Mouse (Mus musculus): ENCODE results near the gene Gpc1. TPM values are rescaled to one million over a fixed set of nuclear protein-coding genes. Genes with fewer than 3 reads are reported as not detected.

The Gpc1 gene
- polyA plus RNA-seq, 1 experiment from 2014 or later = 70.4 TPM

DNA sequence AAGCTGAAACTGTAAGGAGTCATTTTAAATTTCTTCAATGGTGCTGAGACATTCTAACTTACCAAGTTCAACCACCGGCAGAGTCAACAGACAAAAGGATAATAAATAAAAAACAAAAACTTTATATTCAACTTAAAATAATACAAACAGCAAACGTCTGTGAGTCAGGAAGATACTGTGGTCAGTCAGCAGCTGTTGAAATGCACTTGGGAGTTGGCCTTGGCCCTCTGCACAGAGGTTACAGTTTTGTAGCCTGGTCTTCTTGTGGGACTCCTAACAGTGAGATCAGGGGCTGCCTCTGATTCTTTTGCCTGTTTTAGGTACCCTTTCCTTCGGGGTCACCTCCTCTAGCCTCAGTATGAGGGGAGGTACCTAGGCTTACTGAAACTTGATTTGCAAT is 62.5 kb downstream of the Gpc1 start:
- H3K27ac ChIP-seq (ENCODE audit: low read length) = no peak overlapping the region
- H3K27me3 ChIP-seq (replicated peaks; ENCODE audit: control insufficient read depth, insufficient read depth, low read length) = no peaks in the 10 kb centered on the region
- no peaks in the 10 kb centered on the region for H3K4me1 ChIP-seq (replicated peaks; ENCODE audit: control insufficient read depth, insufficient read depth, low read length)
- no peak for ATAC-seq
- WGBS = 70% methylated on average over 3 of the region's 3 CpGs
- no peaks in the 10 kb centered on the region for H3K9me3 ChIP-seq (ENCODE audit: control insufficient read depth, low read length)
- no peaks in the 10 kb centered on the region for H3K36me3 ChIP-seq (ENCODE audit: control insufficient read depth, insufficient read depth)
- no peak overlapping the region for H3K4me2 ChIP-seq (ENCODE audit: low read length)
- H3K9ac ChIP-seq (replicated peaks; ENCODE audit: low read depth, low read length) = no peak overlapping the region
- no peak overlapping the region for H3K4me3 ChIP-seq (replicated peaks; ENCODE audit: low read length)

DNA sequence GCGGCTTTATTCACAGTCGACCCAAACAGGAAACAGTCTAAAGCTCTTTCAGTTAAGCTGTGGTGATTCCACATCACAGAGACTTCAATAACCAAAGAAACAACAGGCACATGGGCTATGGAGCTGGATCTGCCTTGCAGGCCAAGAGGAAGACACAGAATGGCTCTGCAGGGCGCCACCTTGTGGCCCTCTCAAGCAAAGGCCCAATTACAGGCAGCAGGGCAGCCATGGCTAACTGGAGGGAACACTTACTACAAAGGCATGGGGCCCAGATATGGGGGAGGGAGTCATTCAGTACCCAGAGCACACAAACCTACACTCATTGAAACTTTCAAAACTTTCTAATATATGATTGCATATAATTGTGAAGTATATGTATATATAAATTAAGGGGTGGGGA is 63.6 kb downstream of the Gpc1 start:
- Histone ChIP-seq H3K4me3 (replicated peaks; ENCODE audit: low read length) (no peak overlapping the region), H3K4me1 (replicated peaks; ENCODE audit: control insufficient read depth, insufficient read depth, low read length) (no peaks in the 10 kb centered on the region), H3K36me3 (ENCODE audit: control insufficient read depth, insufficient read depth) (no peaks in the 10 kb centered on the region), H3K9ac (replicated peaks; ENCODE audit: low read depth, low read length) (no peak overlapping the region), H3K4me2 (ENCODE audit: low read length) (no peak overlapping the region), H3K9me3 (ENCODE audit: control insufficient read depth, low read length) (no peaks in the 10 kb centered on the region), H3K27me3 (replicated peaks; ENCODE audit: control insufficient read depth, insufficient read depth, low read length) (no peaks in the 10 kb centered on the region), H3K27ac (ENCODE audit: low read length) (no peak overlapping the region)
- ATAC-seq = peak; percentile 88
- 13% methylated on average over 3 of the region's 3 CpGs for WGBS

DNA sequence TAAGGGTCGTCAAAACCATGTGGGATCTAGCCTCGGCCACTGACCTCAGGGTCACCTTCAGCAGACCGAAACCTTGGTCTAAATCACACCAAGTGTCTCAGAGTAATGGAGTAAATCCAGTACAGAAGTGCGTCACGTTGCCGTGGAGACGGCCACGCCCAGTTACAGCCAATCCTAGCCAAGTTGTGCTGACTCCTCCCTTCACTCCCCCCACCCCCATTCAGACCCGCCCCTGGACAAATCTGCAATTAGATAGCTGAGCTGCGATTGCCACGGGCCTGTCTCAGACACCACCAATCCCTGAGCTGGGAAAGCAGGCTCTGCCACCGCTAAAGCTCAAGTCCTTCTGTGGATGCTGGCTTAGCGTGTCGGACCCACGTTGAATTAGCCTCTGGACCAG is 71.3 kb downstream of the Gpc1 start, which contains the start of gene Ankmy1:
Ankmy1 (minus strand) TSS at position 121 of the 400 bp plus-strand sequence.
- ATAC-seq = 0 out of 2 replicates have a peak, but pooled peaks have one; percentile 14
- no peaks in the 10 kb centered on the region for H3K27me3 ChIP-seq (replicated peaks; ENCODE audit: control insufficient read depth, insufficient read depth, low read length)
- H3K9ac ChIP-seq (replicated peaks; ENCODE audit: low read depth, low read length) = 0 out of 2 replicates have a peak within 1 kb of the TSS, but pooled peaks have one; percentile 12
- peak within 1 kb of the TSS; percentile 29 for H3K27ac ChIP-seq (ENCODE audit: low read length)
- H3K4me3 ChIP-seq (replicated peaks; ENCODE audit: low read length) = peak within 1 kb of the TSS; percentile 14
- H3K36me3 ChIP-seq (ENCODE audit: control insufficient read depth, insufficient read depth) = no peaks in the 10 kb centered on the region
- no peaks in the 10 kb centered on the region for H3K9me3 ChIP-seq (ENCODE audit: control insufficient read depth, low read length)
- 1% methylated on average over 15 of the region's 15 CpGs for WGBS
- H3K4me2 ChIP-seq (ENCODE audit: low read length) = peak within 1 kb of the TSS; percentile 37
- H3K4me1 ChIP-seq (replicated peaks; ENCODE audit: control insufficient read depth, insufficient read depth, low read length) = peaks cover 16% of the 10 kb centered on the region

- Histone ChIP-seq H3K4me3 (replicated peaks; ENCODE audit: low read length) (no peak overlapping the region), H3K9ac (replicated peaks; ENCODE audit: low read depth, low read length) (no peak overlapping the region), H3K36me3 (ENCODE audit: control insufficient read depth, insufficient read depth) (no peaks in the 10 kb centered on the region), H3K4me1 (replicated peaks; ENCODE audit: control insufficient read depth, insufficient read depth, low read length) (peaks cover 20% of the 10 kb centered on the region), H3K27ac (ENCODE audit: low read length) (peak overlapping the region; percentile 29; the same call in 1 of the 2 replicates), H3K27me3 (replicated peaks; ENCODE audit: control insufficient read depth, insufficient read depth, low read length) (no peaks in the 10 kb centered on the region), H3K9me3 (ENCODE audit: control insufficient read depth, low read length) (no peaks in the 10 kb centered on the region), H3K4me2 (ENCODE audit: low read length) (no peak overlapping the region)
- no peak for ATAC-seq
- 59% methylated on average over 4 of the region's 4 CpGs for WGBS
Observed at GRCm38 (mm10) chr1:92903627-92904026, 72.2 kb downstream of the Gpc1 start.

DNA sequence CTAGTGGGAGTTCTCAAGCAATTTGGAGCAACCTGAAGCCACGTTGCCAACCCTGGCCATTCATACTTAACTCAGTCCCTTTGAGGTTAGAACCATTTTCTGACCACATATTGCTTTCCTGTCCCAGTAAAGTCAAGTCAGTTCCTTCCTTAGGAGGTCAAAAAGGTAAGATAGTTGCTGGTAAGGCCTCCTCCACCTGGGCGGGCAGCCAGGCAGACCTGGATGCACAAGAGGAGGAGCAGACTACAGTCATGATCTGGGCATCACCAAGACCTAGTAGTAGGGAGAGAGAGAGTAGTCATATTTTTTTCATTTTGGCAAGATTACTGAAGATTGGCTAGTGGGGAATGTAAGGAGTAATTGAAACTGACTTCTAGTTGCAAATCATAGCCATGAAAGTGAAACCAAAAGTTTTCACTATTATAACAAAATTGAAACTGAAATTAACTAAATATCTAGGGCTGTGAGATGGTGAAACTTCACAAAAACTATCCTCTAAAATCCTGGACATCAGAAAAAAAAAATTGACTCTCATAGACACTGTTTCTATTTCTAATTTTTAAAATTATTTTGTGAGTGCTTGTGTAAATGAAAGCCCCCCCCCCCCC is 74.4 kb downstream of the Gpc1 start:
- Histone ChIP-seq H3K9ac (replicated peaks; ENCODE audit: low read depth, low read length) (no peak overlapping the region), H3K4me2 (ENCODE audit: low read length) (no peak overlapping the region), H3K36me3 (ENCODE audit: control insufficient read depth, insufficient read depth) (no peaks in the 10 kb centered on the region), H3K27me3 (replicated peaks; ENCODE audit: control insufficient read depth, insufficient read depth, low read length) (no peaks in the 10 kb centered on the region), H3K4me1 (replicated peaks; ENCODE audit: control insufficient read depth, insufficient read depth, low read length) (peaks cover 27% of the 10 kb centered on the region), H3K9me3 (ENCODE audit: control insufficient read depth, low read length) (no peaks in the 10 kb centered on the region), H3K27ac (ENCODE audit: low read length) (no peak overlapping the region), H3K4me3 (replicated peaks; ENCODE audit: low read length) (no peak overlapping the region)
- WGBS = 92% methylated on average over 2 of the region's 2 CpGs
- ATAC-seq = no peak

DNA sequence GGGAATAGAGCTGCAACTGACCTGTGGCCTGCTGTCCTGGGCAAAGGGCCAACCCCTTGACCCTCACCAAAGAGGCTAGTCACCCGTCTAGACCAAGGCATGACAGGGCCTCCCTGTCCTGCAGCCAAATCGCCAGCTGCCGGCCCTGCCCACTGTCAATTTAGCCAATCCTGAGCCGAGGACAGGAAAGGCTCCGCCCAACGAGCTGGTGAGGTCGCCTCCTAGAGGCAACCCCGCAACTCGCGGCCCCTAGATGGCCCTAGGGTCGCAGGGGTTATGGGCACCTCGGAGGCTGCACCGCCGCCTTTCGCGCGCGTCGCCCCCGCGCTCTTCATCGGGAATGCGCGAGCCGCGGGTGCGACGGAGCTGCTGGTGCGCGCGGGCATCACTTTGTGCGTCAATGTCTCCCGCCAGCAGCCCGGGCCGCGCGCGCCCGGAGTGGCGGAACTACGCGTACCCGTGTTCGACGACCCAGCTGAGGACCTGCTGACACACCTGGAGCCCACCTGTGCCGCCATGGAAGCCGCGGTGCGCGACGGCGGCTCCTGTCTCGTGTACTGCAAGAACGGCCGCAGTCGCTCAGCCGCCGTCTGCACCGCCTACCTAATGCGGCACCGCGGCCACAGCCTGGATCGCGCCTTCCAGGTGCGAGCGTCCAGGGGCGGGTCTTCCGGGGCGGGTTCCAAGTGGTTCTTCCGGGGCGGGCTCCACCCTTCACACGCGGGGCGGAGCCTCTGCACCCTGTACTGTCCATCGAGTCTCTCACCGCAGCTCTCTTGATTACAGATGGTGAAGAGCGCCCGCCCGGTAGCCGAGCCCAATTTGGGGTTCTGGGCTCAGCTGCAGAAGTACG is 75.6 kb downstream of the Gpc1 start, which contains the start of gene Dusp28:
Dusp28 (plus strand) TSS at position 203 of the 853 bp plus-strand sequence.
- under 1% methylated on average over 81 of the region's 81 CpGs for WGBS
- peak; percentile 84 for ATAC-seq

DNA sequence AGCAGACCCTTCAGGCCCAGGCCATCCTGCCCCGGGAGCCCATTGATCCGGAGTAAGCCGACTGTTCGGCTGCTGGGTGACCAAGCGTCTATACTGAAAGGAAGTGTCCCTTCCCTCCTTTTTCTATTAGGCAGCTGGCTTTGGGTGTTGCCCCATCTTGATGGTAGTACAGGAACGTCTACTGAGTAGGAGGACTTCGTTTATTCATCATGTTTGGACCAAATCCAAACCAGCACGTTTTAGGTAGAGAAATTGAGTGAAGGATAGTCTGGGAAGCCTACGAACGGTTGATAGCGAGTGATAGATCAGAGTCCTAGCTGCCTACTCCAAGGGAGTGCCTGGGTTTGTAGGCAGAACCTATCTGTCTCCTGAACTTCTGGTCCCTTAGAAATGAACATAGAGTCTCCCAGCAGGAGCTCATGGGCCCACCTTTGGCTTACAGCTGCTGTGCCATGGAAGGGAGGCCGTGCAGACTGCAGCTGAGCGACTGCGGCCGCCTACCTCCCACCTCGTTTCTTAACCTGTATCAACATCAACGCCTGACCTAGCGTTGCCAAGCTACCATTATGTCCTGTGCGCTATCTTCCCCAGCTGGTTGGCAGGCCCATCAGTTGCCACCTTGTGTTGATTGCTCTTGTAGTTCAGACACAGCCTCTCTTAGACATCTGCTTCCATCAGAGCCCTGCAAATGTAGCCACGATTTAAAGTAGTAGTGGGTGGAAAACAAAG is 76.4 kb downstream of the Gpc1 start:
- H3K36me3 ChIP-seq (ENCODE audit: control insufficient read depth, insufficient read depth) = no peaks in the 10 kb centered on the region
- H3K4me2 ChIP-seq (ENCODE audit: low read length) = peak overlapping the region; percentile 55
- H3K27ac ChIP-seq (ENCODE audit: low read length) = peak overlapping the region; percentile 86; the same call in 1 of the 2 replicates
- H3K4me3 ChIP-seq (replicated peaks; ENCODE audit: low read length) = peak overlapping the region; percentile 61
- WGBS = 39% methylated on average over 20 of the region's 20 CpGs
- H3K9ac ChIP-seq (replicated peaks; ENCODE audit: low read depth, low read length) = peak overlapping the region; percentile 68
- no peaks in the 10 kb centered on the region for H3K9me3 ChIP-seq (ENCODE audit: control insufficient read depth, low read length)
- H3K4me1 ChIP-seq (replicated peaks; ENCODE audit: control insufficient read depth, insufficient read depth, low read length) = peaks cover 37% of the 10 kb centered on the region
- ATAC-seq = no peak
- H3K27me3 ChIP-seq (replicated peaks; ENCODE audit: control insufficient read depth, insufficient read depth, low read length) = no peaks in the 10 kb centered on the region

More for the DNA sequence above, 75.6 kb downstream of the Gpc1 start, which contains the start of gene Dusp28:
- no peaks in the 10 kb centered on the region for H3K9me3 ChIP-seq (ENCODE audit: control insufficient read depth, low read length)
- peaks cover 32% of the 10 kb centered on the region for H3K4me1 ChIP-seq (replicated peaks; ENCODE audit: control insufficient read depth, insufficient read depth, low read length)
- H3K27me3 ChIP-seq (replicated peaks; ENCODE audit: control insufficient read depth, insufficient read depth, low read length) = no peaks in the 10 kb centered on the region
- H3K4me3 ChIP-seq (replicated peaks; ENCODE audit: low read length) = peak within 1 kb of the TSS; percentile 61
- H3K4me2 ChIP-seq (ENCODE audit: low read length) = peak within 1 kb of the TSS; percentile 55
- H3K27ac ChIP-seq (ENCODE audit: low read length) = peak within 1 kb of the TSS; percentile 86
- H3K9ac ChIP-seq (replicated peaks; ENCODE audit: low read depth, low read length) = peak within 1 kb of the TSS; percentile 68
- H3K36me3 ChIP-seq (ENCODE audit: control insufficient read depth, insufficient read depth) = no peaks in the 10 kb centered on the region

DNA sequence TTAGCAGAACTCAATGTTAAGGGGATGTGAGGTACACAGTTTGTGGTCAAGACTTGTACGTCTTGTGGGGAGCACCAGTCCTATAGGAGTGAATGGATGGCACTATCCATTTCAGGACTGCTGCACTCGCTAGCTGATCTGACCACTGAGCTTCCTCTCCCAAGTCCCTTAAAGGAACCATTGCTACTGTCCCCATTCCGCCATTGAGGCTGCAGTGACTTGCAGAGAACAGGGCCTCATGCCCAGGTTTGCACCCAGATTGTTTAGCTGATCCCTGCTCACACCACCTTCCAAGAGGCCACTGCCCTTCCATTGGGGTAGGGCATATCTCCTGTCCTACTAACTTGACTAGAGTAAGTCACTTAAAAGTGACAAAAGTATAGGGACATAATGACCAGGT is 77.2 kb downstream of the Gpc1 start:
- Histone ChIP-seq H3K4me2 (ENCODE audit: low read length) (no peak overlapping the region), H3K4me1 (replicated peaks; ENCODE audit: control insufficient read depth, insufficient read depth, low read length) (peaks cover 32% of the 10 kb centered on the region), H3K4me3 (replicated peaks; ENCODE audit: low read length) (no peak overlapping the region), H3K36me3 (ENCODE audit: control insufficient read depth, insufficient read depth) (no peaks in the 10 kb centered on the region), H3K27me3 (replicated peaks; ENCODE audit: control insufficient read depth, insufficient read depth, low read length) (no peaks in the 10 kb centered on the region), H3K27ac (ENCODE audit: low read length) (no peak overlapping the region), H3K9ac (replicated peaks; ENCODE audit: low read depth, low read length) (no peak overlapping the region), H3K9me3 (ENCODE audit: control insufficient read depth, low read length) (no peaks in the 10 kb centered on the region)
- 97% methylated on average over 3 of the region's 3 CpGs for WGBS
- no peak for ATAC-seq

DNA sequence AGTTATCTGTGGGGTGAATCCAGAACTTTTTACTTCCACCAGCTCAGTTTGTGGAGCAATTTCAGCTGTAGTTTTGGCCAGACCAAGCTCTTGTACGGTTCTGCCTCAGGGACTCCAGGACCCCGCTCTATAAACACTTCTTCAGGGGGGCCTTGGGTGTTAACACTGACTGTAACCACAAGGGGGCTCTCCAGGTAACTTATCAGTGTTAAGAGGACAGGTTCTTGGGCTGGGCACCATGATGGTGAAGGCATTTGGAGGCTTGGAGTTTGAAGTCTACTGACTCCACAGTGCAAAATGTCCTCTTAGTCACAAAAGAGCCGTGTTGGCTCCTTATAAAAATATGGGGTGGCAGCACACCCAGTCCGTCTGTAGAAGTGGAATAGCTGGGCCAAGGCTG is 77.6 kb downstream of the Gpc1 start:
- ATAC-seq = no peak
- Histone ChIP-seq H3K27ac (ENCODE audit: low read length) (no peak overlapping the region), H3K27me3 (replicated peaks; ENCODE audit: control insufficient read depth, insufficient read depth, low read length) (no peaks in the 10 kb centered on the region), H3K9me3 (ENCODE audit: control insufficient read depth, low read length) (no peaks in the 10 kb centered on the region), H3K4me2 (ENCODE audit: low read length) (no peak overlapping the region), H3K4me3 (replicated peaks; ENCODE audit: low read length) (no peak overlapping the region), H3K4me1 (replicated peaks; ENCODE audit: control insufficient read depth, insufficient read depth, low read length) (peaks cover 34% of the 10 kb centered on the region), H3K36me3 (ENCODE audit: control insufficient read depth, insufficient read depth) (no peaks in the 10 kb centered on the region), H3K9ac (replicated peaks; ENCODE audit: low read depth, low read length) (no peak overlapping the region)
- 69% methylated on average over 4 of the region's 4 CpGs for WGBS

Measured in forebrain, embryonic 16.5 days (tissue).